Mouse (Mus musculus): ENCODE data around the gene Araf.
"Not testable (repeated sequence)": the region's sequence is repeated elsewhere in the genome, so short reads cannot be mapped to it uniquely, and the experiment has no call there.

Araf gene

GRCm38 (mm10) chrX:20797681-20798080 is at the start of gene Araf:
Gene Araf (plus strand): TSS chrX:20797814.
- DNase-seq (ENCODE audit: low read depth) = no peak

GRCm38 (mm10) chrX:20748829-20749228 is 48.8 kb upstream of the Araf start:
- no peak for DNase-seq (ENCODE audit: low read depth)

GRCm38 (mm10) chrX:20761201-20761600 is 36.4 kb upstream of the Araf start:
- DNase-seq (ENCODE audit: low read depth) = no peak

GRCm38 (mm10) chrX:20770697-20771381 is 26.8 kb upstream of the Araf start:
- DNase-seq (ENCODE audit: low read depth) = peak; percentile 67

- DNase-seq (ENCODE audit: low read depth) = no peak
Measured at GRCm38 (mm10) chrX:20771666-20772065, 25.9 kb upstream of the Araf start.

GRCm38 (mm10) chrX:20775271-20776016 is 22.2 kb upstream of the Araf start:
- DNase-seq (ENCODE audit: low read depth) = no peak

- DNase-seq (ENCODE audit: low read depth) = no peak
Measured at GRCm38 (mm10) chrX:20777619-20778018, 20.0 kb upstream of the Araf start.

- no peak for DNase-seq (ENCODE audit: low read depth)
Measured at GRCm38 (mm10) chrX:20787309-20787708, 10.3 kb upstream of the Araf start.

GRCm38 (mm10) chrX:20792417-20792816 is 5.2 kb upstream of the Araf start:
- no peak for DNase-seq (ENCODE audit: low read depth)

- DNase-seq (ENCODE audit: low read depth) = no peak
Measured at GRCm38 (mm10) chrX:20793230-20793629, 4.4 kb upstream of the Araf start.

- DNase-seq (ENCODE audit: low read depth) = no peak
Measured at GRCm38 (mm10) chrX:20794229-20794628, 3.4 kb upstream of the Araf start.

GRCm38 (mm10) chrX:20798141-20798796 is 655 bp downstream of the Araf start:
- DNase-seq (ENCODE audit: low read depth) = no peak

GRCm38 (mm10) chrX:20798797-20799147 is 1.2 kb downstream of the Araf start:
- DNase-seq (ENCODE audit: low read depth) = no peak

GRCm38 (mm10) chrX:20801456-20801855 is 3.8 kb downstream of the Araf start:
- DNase-seq (ENCODE audit: low read depth) = no peak

- DNase-seq (ENCODE audit: low read depth) = not testable (repeated sequence)
Measured at GRCm38 (mm10) chrX:20804301-20804700, 6.7 kb downstream of the Araf start.

GRCm38 (mm10) chrX:20806295-20806694 is 8.7 kb downstream of the Araf start:
- no peak for DNase-seq (ENCODE audit: low read depth)

GRCm38 (mm10) chrX:20816974-20817373 is 19.4 kb downstream of the Araf start:
- DNase-seq (ENCODE audit: low read depth) = no peak

- DNase-seq (ENCODE audit: low read depth) = peak; percentile 67
Measured at GRCm38 (mm10) chrX:20819204-20819628, 21.6 kb downstream of the Araf start.

GRCm38 (mm10) chrX:20819708-20820426 is 22.3 kb downstream of the Araf start:
- DNase-seq (ENCODE audit: low read depth) = no peak

GRCm38 (mm10) chrX:20828934-20829333 is 31.3 kb downstream of the Araf start:
- no peak for DNase-seq (ENCODE audit: low read depth)

- DNase-seq (ENCODE audit: low read depth) = no peak
Measured at GRCm38 (mm10) chrX:20847232-20847631, 49.6 kb downstream of the Araf start.

GRCm38 (mm10) chrX:20847816-20848215 is 50.2 kb downstream of the Araf start:
- no peak for DNase-seq (ENCODE audit: low read depth)
